Comparison of ENCODE assay signal across 8 mouse cellular contexts in the genomic region with DNA sequence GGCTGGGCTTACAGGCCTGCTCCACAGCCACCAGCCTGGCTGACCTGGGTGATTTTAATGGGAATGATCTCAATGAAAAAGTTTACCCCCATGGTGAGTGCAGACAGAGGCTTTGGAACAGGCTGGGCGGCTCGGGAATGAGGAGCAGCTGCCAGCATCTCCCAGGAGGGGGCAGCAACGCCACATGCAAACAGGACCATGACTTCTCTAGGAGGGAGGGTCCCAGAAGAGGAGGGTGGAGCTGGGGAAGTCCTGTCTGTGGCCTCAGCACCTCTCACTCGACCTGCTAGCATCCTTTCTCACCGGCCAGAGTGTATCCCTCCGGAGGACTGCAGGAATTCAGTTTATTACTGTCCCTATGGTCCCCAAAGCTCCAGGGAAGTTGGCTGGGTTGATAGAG.
DNase-seq lines count a peak whose midpoint lies in the region; ATAC-seq and TF ChIP-seq lines count a peak whose summit lies in the region.

No protein-coding gene starts in this region.

- H3K4me1 ChIP-seq in bone marrow, adult 2 months (ENCODE audit: control insufficient read depth, insufficient read depth, low read length), result no peaks in the 10 kb centered on the region
- H3K4me1 ChIP-seq in embryonic facial prominence, embryonic 15.5 days, result peaks cover 2% of the 10 kb centered on the region; the same call in 1 of the 2 replicates
- H3K4me1 ChIP-seq in heart, embryonic 12.5 days (replicated peaks), result peaks cover 8% of the 10 kb centered on the region
- H3K4me1 ChIP-seq in kidney, postnatal 0 days (replicated peaks; ENCODE audit: insufficient read depth, low read length), result no peaks in the 10 kb centered on the region
- no peaks in the 10 kb centered on the region for H3K4me1 ChIP-seq in liver, adult 2 months (ENCODE audit: control insufficient read depth, insufficient read depth, low read length)

- no peaks in the 10 kb centered on the region for H3K79me2 ChIP-seq in liver, adult 2 months (ENCODE audit: control insufficient read depth, insufficient read depth, low read length)
- H3K79me2 ChIP-seq in myocyte (ENCODE audit: control insufficient read depth, insufficient read depth), result no peaks in the 10 kb centered on the region

- H3K9me3 ChIP-seq in embryonic facial prominence, embryonic 15.5 days (replicated peaks), result no peaks in the 10 kb centered on the region
- H3K9me3 ChIP-seq in heart, embryonic 12.5 days (replicated peaks), result no peaks in the 10 kb centered on the region
- no peaks in the 10 kb centered on the region for H3K9me3 ChIP-seq in kidney, postnatal 0 days (replicated peaks; ENCODE audit: low read length)

- no peaks in the 10 kb centered on the region; the same call in 1 of the 2 replicates for H3K27me3 ChIP-seq in embryonic facial prominence, embryonic 15.5 days
- H3K27me3 ChIP-seq in heart, embryonic 12.5 days (replicated peaks), result peaks cover 25% of the 10 kb centered on the region
- H3K27me3 ChIP-seq in kidney, postnatal 0 days (ENCODE audit: insufficient read depth, low read length), result no peaks in the 10 kb centered on the region
- H3K27me3 ChIP-seq in liver, adult 2 months (ENCODE audit: control insufficient read depth, insufficient read depth, low read length), result no peaks in the 10 kb centered on the region
- no peaks in the 10 kb centered on the region for H3K27me3 ChIP-seq in myocyte (ENCODE audit: control insufficient read depth, insufficient read depth, insufficient read length)

- 1% methylated on average over 6 of the region's 6 CpGs for WGBS in bone marrow, adult 2 months
- WGBS in embryonic facial prominence, embryonic 15.5 days, result under 1% methylated on average over 6 of the region's 6 CpGs
- 2% methylated on average over 6 of the region's 6 CpGs for WGBS in heart, embryonic 12.5 days
- under 1% methylated on average over 6 of the region's 6 CpGs for WGBS in kidney, postnatal 0 days
- 2% methylated on average over 6 of the region's 6 CpGs for WGBS in liver, adult 2 months

- no peak for TF ChIP-seq POLR2A in bone marrow, adult 2 months (IDR thresholded peaks at IDR 0.05; ENCODE audit: borderline replicate concordance, control insufficient read depth, low read depth, low read length)
- no peak for TF ChIP-seq POLR2A in liver, adult 2 months (IDR thresholded peaks at IDR 0.05; ENCODE audit: extremely low read depth, insufficient read depth, low read length)
- TF ChIP-seq POLR2A in myocyte (IDR thresholded peaks at IDR 0.05; ENCODE audit: insufficient read length, low read depth), result no peak

- no peak overlapping the region for H3K27ac ChIP-seq in bone marrow, adult 2 months (ENCODE audit: control insufficient read depth, insufficient read depth, low read depth, low read length, poor library complexity)
- H3K27ac ChIP-seq in embryonic facial prominence, embryonic 15.5 days (replicated peaks), result no peak overlapping the region
- H3K27ac ChIP-seq in heart, embryonic 12.5 days (ENCODE audit: poor library complexity, severe bottlenecking), result no peak overlapping the region
- no peak overlapping the region for H3K27ac ChIP-seq in kidney, postnatal 0 days
- H3K27ac ChIP-seq in liver, adult 2 months (replicated peaks; ENCODE audit: insufficient read depth, low read depth, low read length), result no peak overlapping the region

- peak; percentile 70 to 73 for DNase-seq in B cell, adult 2 months
- peak; percentile 88 for DNase-seq in kidney, postnatal 0 days (ENCODE audit: low spot score)
- peak; percentile 13 for DNase-seq in liver, adult 2 months (ENCODE audit: extremely low read depth, low read depth, low spot score)
- DNase-seq in spleen, postnatal 36 days (ENCODE audit: low spot score in 2 of 2), result peak; percentile 33 to 35

- H3K9ac ChIP-seq in embryonic facial prominence, embryonic 15.5 days, result no peak overlapping the region
- H3K9ac ChIP-seq in heart, embryonic 12.5 days, result no peak overlapping the region
- H3K9ac ChIP-seq in kidney, postnatal 0 days (ENCODE audit: low read depth, low read length), result no peak overlapping the region
- H3K9ac ChIP-seq in liver, adult 2 months (ENCODE audit: low read depth, low read length), result no peak overlapping the region

- ATAC-seq in embryonic facial prominence, embryonic 15.5 days (ENCODE audit: insufficient number of reproducible peaks, low FRiP score, low TSS enrichment, low read depth), result peak; percentile 77
- peak; percentile 69; the same call in 1 of the 2 replicates for ATAC-seq in heart, embryonic 12.5 days (ENCODE audit: insufficient number of reproducible peaks, low FRiP score)
- ATAC-seq in kidney, postnatal 0 days (replicated peaks; ENCODE audit: low FRiP score, low read depth), result peak; percentile 91

- H3K4me3 ChIP-seq in bone marrow, adult 2 months (replicated peaks; ENCODE audit: control insufficient read depth, low read depth, low read length), result no peak overlapping the region
- no peak overlapping the region for H3K4me3 ChIP-seq in embryonic facial prominence, embryonic 15.5 days (replicated peaks)
- no peak overlapping the region for H3K4me3 ChIP-seq in heart, embryonic 12.5 days
- H3K4me3 ChIP-seq in kidney, postnatal 0 days (replicated peaks; ENCODE audit: low read depth, low read length), result no peak overlapping the region
- H3K4me3 ChIP-seq in liver, adult 2 months (ENCODE audit: insufficient read depth, low read depth, low read length), result no peak overlapping the region
- H3K4me3 ChIP-seq in myocyte, result no peak overlapping the region

- H3K36me3 ChIP-seq in embryonic facial prominence, embryonic 15.5 days, result no peaks in the 10 kb centered on the region
- H3K36me3 ChIP-seq in heart, embryonic 12.5 days, result no peaks in the 10 kb centered on the region
- no peaks in the 10 kb centered on the region for H3K36me3 ChIP-seq in kidney, postnatal 0 days (ENCODE audit: insufficient read depth, low read length)
- no peaks in the 10 kb centered on the region for H3K36me3 ChIP-seq in liver, adult 2 months (ENCODE audit: control insufficient read depth, insufficient read depth, low read length)
- H3K36me3 ChIP-seq in myocyte (ENCODE audit: control insufficient read depth, insufficient read depth), result no peaks in the 10 kb centered on the region

- H3ac ChIP-seq in myocyte (ENCODE audit: control insufficient read depth, insufficient read length), result no peak overlapping the region

- no peak overlapping the region for H3K4me2 ChIP-seq in embryonic facial prominence, embryonic 15.5 days (replicated peaks)
- peak overlapping the region; percentile 15; the same call in 1 of the 2 replicates for H3K4me2 ChIP-seq in heart, embryonic 12.5 days
- H3K4me2 ChIP-seq in kidney, postnatal 0 days (ENCODE audit: low read length), result no peak overlapping the region
- peak overlapping the region; percentile 53 for H3K4me2 ChIP-seq in myocyte (ENCODE audit: low read depth)

- peak; percentile 92 for TF ChIP-seq CTCF in bone marrow, adult 2 months (IDR thresholded peaks at IDR 0.05; ENCODE audit: control insufficient read depth, insufficient read depth, low read length)
- peak; percentile 98 for TF ChIP-seq CTCF in kidney, postnatal 0 days (IDR thresholded peaks at IDR 0.05; ENCODE audit: low read depth)
- TF ChIP-seq CTCF in liver, adult 2 months (IDR thresholded peaks at IDR 0.05; ENCODE audit: low read depth, low read length), result peak; percentile 93

TF ChIP-seq in myocyte, 11 proteins besides CTCF, POLR2A, EP300 and RAD21:
- TF ChIP-seq CEBPB (IDR thresholded peaks at IDR 0.05; ENCODE audit: insufficient read depth, poor library complexity, severe bottlenecking), result no peak
- TF ChIP-seq MYOG (IDR thresholded peaks at IDR 0.05; ENCODE audit: control insufficient read depth in 1 of 3, insufficient read depth in 1 of 3, insufficient read length in 2 of 3, low read depth in 2 of 3), result peak in 1 of 3 experiments; percentile 34

Comparison
In these comparisons a context has a peak if more than half of its experiments do, and no peak if none do; other contexts are left out.
1. DNase-seq: peak in every context shown above with its lines; median percentile 88 in kidney, postnatal 0 days; 72 in B cell, adult 2 months; 34 in spleen, postnatal 36 days; 13 in liver, adult 2 months.
2. H3K4me2 ChIP-seq: peak in heart, embryonic 12.5 days (single experiment) and myocyte (single experiment); none in embryonic facial prominence, embryonic 15.5 days (single experiment) and kidney, postnatal 0 days (single experiment).
3. Peak in every context shown above with its lines, with median percentiles within 50 percentile points of each other: CTCF ChIP-seq and ATAC-seq.